In the genomic region with DNA sequence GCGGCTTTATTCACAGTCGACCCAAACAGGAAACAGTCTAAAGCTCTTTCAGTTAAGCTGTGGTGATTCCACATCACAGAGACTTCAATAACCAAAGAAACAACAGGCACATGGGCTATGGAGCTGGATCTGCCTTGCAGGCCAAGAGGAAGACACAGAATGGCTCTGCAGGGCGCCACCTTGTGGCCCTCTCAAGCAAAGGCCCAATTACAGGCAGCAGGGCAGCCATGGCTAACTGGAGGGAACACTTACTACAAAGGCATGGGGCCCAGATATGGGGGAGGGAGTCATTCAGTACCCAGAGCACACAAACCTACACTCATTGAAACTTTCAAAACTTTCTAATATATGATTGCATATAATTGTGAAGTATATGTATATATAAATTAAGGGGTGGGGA, we compare ENCODE assay signal across 8 mouse cellular contexts. TPM values are rescaled to one million over a fixed set of nuclear protein-coding genes. Genes with fewer than 3 reads are reported as not detected.
A peak's percentile ranks its signal among the peaks of the same experiment; 100 is the strongest.
DNase-seq lines count a peak whose midpoint lies in the region; ATAC-seq lines count a peak whose summit lies in the region.

No protein-coding gene starts in this region.

- no peak overlapping the region for H3K9ac ChIP-seq in liver, embryonic 11.5 days (ENCODE audit: low read depth, low read length)
- H3K9ac ChIP-seq in intestine, embryonic 16.5 days (ENCODE audit: low read depth, low read length): no peak overlapping the region

- H3K27me3 ChIP-seq in liver, embryonic 11.5 days (replicated peaks; ENCODE audit: control insufficient read depth, insufficient read depth, low read length): peaks cover 2% of the 10 kb centered on the region; the same call in 1 of the 2 replicates
- H3K27me3 ChIP-seq in intestine, embryonic 16.5 days (replicated peaks; ENCODE audit: control insufficient read depth, insufficient read depth, low read length): no peaks in the 10 kb centered on the region

- intact Hi-C loops in left cerebral cortex, postnatal 36 days (cut with DNase I): no loop called here

- H3K4me1 ChIP-seq in liver, embryonic 11.5 days (replicated peaks; ENCODE audit: control insufficient read depth, insufficient read depth, low read length): no peaks in the 10 kb centered on the region
- H3K4me1 ChIP-seq in intestine, embryonic 16.5 days (ENCODE audit: control insufficient read depth, insufficient read depth, low read length): no peaks in the 10 kb centered on the region

- H3K27ac ChIP-seq in liver, embryonic 11.5 days (ENCODE audit: low read depth, low read length): no peak overlapping the region
- no peak overlapping the region for H3K27ac ChIP-seq in intestine, embryonic 16.5 days (ENCODE audit: low read length)

- H3K4me3 ChIP-seq in liver, embryonic 11.5 days (ENCODE audit: low read depth, low read length): no peak overlapping the region
- H3K4me3 ChIP-seq in intestine, embryonic 16.5 days (ENCODE audit: low read length): no peak overlapping the region

- 13% methylated on average over 3 of the region's 3 CpGs for WGBS in liver, embryonic 11.5 days
- WGBS in intestine, embryonic 16.5 days: 16% methylated on average over 3 of the region's 3 CpGs

- no peaks in the 10 kb centered on the region for H3K9me3 ChIP-seq in liver, embryonic 11.5 days (ENCODE audit: control insufficient read depth, low read length)
- H3K9me3 ChIP-seq in intestine, embryonic 16.5 days (ENCODE audit: control insufficient read depth, low read length): no peaks in the 10 kb centered on the region

- ATAC-seq in liver, embryonic 11.5 days (replicated peaks; ENCODE audit: low FRiP score): no peak
- peak; percentile 52; the same call in 1 of the 2 replicates for ATAC-seq in intestine, embryonic 16.5 days
- ATAC-seq in monocyte, adult 5-6 weeks (replicated peaks; ENCODE audit: insufficient number of reproducible peaks, low FRiP score, low TSS enrichment, poor library complexity, severe bottlenecking): peak; percentile 89

- H3K4me2 ChIP-seq in liver, embryonic 11.5 days: no peak overlapping the region
- no peak overlapping the region for H3K4me2 ChIP-seq in intestine, embryonic 16.5 days (ENCODE audit: low read depth, low read length)

- DNase-seq in liver: peak; percentile 69
- DNase-seq in liver, embryonic 11.5 days (ENCODE audit: low spot score): no peak
- peak; percentile 90 to 94 for DNase-seq in cerebellum, postnatal 25 days
- peak; percentile 76 to 77 for DNase-seq in frontal cortex, postnatal 25 days (ENCODE audit: low spot score in 2 of 2)
- peak; percentile 73 to 80 for DNase-seq in left cerebral cortex, postnatal 36 days (ENCODE audit: low spot score in 2 of 2)
- DNase-seq in spleen, postnatal 14 days (ENCODE audit: low spot score in 2 of 2): peak; percentile 27 to 50

- H3K36me3 ChIP-seq in liver, embryonic 11.5 days (ENCODE audit: control insufficient read depth, insufficient read depth, low read length): no peaks in the 10 kb centered on the region
- H3K36me3 ChIP-seq in intestine, embryonic 16.5 days (ENCODE audit: control insufficient read depth, insufficient read depth, low read length): no peaks in the 10 kb centered on the region

RNA-seq across cellular contexts. Expression of a gene that starts 7.6 kb away (rescaled TPM):
- polyA plus RNA-seq in liver, embryonic 11.5 days (2014; fragmentation: Nextera tagmentation; extraction: Ambion mirVana): 0.16 and 0.25 TPM in 2 replicates
- 0.06 and 0.13 TPM in 2 replicates for polyA plus RNA-seq in intestine, embryonic 16.5 days (2015; fragmentation: Nextera tagmentation; extraction: Ambion mirVana)
- under 1 TPM; 0.32 to 0.45 TPM for total RNA-seq in left cerebral cortex, postnatal 36 days (2021)
- 0.49 TPM in 1 of 3 replicates, not detected in the others for total RNA-seq in monocyte, adult 5-6 weeks (2017)

RNA-seq across cellular contexts. Expression of a gene that starts 11.7 kb away (rescaled TPM):
- polyA plus RNA-seq in liver, embryonic 11.5 days (2014; fragmentation: Nextera tagmentation; extraction: Ambion mirVana): 8.1 and 10.7 TPM in 2 replicates
- polyA plus RNA-seq in intestine, embryonic 16.5 days (2015; fragmentation: Nextera tagmentation; extraction: Ambion mirVana): 13.3 and 14.3 TPM in 2 replicates
- 10 to 100 TPM; 15.3 to 15.7 TPM for total RNA-seq in left cerebral cortex, postnatal 36 days (2021)
- 2.0 to 2.8 TPM in 2 of 3 replicates, not detected in the other for total RNA-seq in monocyte, adult 5-6 weeks (2017)

RNA-seq across cellular contexts. Expression of a gene that starts 15.5 kb away (rescaled TPM):
- polyA plus RNA-seq in liver, embryonic 11.5 days (2014; fragmentation: Nextera tagmentation; extraction: Ambion mirVana): 24.7 and 26.5 TPM in 2 replicates
- 14.3 and 22.2 TPM in 2 replicates for polyA plus RNA-seq in intestine, embryonic 16.5 days (2015; fragmentation: Nextera tagmentation; extraction: Ambion mirVana)
- total RNA-seq in left cerebral cortex, postnatal 36 days (2021): 10 to 100 TPM; 33.4 to 36.4 TPM
- 17.1 to 31.1 TPM (median 26.0 TPM) in 3 replicates for total RNA-seq in monocyte, adult 5-6 weeks (2017)

RNA-seq across cellular contexts. Expression of a gene that starts 39.1 kb away (rescaled TPM):
- polyA plus RNA-seq in liver, embryonic 11.5 days (2014; fragmentation: Nextera tagmentation; extraction: Ambion mirVana): 20.9 and 21.3 TPM in 2 replicates
- 31.1 and 32.1 TPM in 2 replicates for polyA plus RNA-seq in intestine, embryonic 16.5 days (2015; fragmentation: Nextera tagmentation; extraction: Ambion mirVana)
- 10 to 100 TPM; 38.3 to 40.0 TPM for total RNA-seq in left cerebral cortex, postnatal 36 days (2021)
- total RNA-seq in monocyte, adult 5-6 weeks (2017): 4.0 to 10.1 TPM (median 7.1 TPM) in 3 replicates

RNA-seq across cellular contexts. Expression of a gene that starts 55.6 kb away (rescaled TPM):
- polyA plus RNA-seq in liver, embryonic 11.5 days (2014; fragmentation: Nextera tagmentation; extraction: Ambion mirVana): 0.27 and 0.71 TPM in 2 replicates
- polyA plus RNA-seq in intestine, embryonic 16.5 days (2015; fragmentation: Nextera tagmentation; extraction: Ambion mirVana): 8.4 and 11.5 TPM in 2 replicates
- total RNA-seq in left cerebral cortex, postnatal 36 days (2021): under 1 TPM in 1 of 2 experiments, not detected in 1; 0.77 TPM
- total RNA-seq in monocyte, adult 5-6 weeks (2017): 56.2 to 58.9 TPM (median 58.5 TPM) in 3 replicates
